Mouse (Mus musculus) erythroid progenitor cell, adult 5-6 weeks (primary cell): ENCODE results near the gene Cbx2. TPM values are rescaled to one million over a fixed set of nuclear protein-coding genes. Genes with fewer than 3 reads are reported as not detected.

Experiments used
- ATAC-seq: replicated peaks from 2 replicates; pipeline ENCODE4 v1.8.0; 2016; ENCODE audit warnings: moderate number of reproducible peaks, mild to moderate bottlenecking, moderate TSS enrichment, inconsistent platforms; ENCODE audit not compliant: poor library complexity, low FRiP score, severe bottlenecking
- total RNA-seq, 2 experiments: library from RNA; stranded (forward) in 1 of 2; stranded (reverse) in 1 of 2; fragments of 150-400 nt in 1 of 2; fragments of 186-747, 209-891 nt in 1 of 2; gene quantifications; 2 replicates each; pipeline versions ENCODE4 v1.2.3 to v1.2.4; 2015 to 2017; ENCODE audit warnings: low replicate concordance in 2 of 2

The Cbx2 gene
- total RNA-seq (2015; ENCODE audit: low replicate concordance) (not detected in 2 replicates), total RNA-seq (2017; ENCODE audit: low replicate concordance) (0.51 TPM in 1 of 2 replicates, not detected in the other)

DNA sequence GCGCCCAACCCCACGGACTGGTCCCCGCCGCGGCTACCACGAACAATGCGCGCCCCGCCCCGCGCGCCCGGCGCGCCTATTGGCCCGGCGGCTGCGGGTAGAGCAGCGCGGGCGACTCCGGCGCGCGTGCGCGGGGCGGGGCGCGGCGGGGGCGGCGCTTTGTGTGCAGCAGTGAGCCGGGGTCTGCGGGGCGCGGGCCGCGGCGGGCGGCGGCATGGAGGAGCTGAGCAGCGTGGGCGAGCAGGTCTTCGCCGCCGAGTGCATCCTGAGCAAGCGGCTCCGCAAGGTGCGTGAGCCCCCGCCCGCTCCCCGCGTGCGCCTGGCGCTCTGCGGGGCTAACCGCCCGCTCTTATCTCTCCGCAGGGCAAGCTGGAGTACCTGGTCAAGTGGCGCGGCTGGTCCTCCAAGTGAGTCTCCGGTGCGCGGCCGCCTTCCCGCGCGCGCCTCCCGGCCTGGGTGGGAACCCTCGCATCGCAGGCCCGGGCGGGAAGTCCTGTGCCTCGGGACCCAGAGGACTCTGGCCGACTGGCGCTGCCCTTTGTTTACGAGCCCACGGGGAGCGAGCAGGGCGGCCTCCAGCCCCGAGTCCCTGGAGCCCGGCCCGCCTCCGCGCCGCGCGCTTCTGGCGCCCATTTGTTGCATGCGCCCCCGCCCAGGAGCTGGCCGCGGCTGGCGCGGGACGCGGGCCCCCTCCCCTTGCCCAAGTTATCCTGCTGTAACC, at the start of gene Cbx2:
Cbx2 (plus strand) TSS at position 68 of the 721 bp plus-strand sequence.
- no peak for ATAC-seq

DNA sequence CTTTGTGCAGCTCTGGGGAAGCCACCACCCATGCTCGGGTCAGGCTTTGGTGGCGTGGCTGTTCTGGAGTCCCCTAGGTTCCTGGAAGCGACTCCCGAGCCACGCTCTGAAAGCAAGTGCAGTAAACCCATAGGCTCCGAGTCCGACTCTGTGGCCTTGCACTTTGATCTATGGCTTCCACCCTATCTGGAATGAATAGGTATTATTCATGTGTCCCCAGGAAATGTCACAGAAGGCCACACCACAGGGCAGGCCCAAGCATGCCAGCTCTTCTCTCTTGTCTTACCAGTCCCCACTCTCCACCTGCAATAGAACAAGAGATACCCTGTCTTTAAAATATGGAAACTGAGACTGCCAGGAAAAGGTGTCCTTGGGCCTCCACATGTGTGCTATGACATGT, 48.4 kb upstream of the Cbx2 start:
- ATAC-seq = no peak

DNA sequence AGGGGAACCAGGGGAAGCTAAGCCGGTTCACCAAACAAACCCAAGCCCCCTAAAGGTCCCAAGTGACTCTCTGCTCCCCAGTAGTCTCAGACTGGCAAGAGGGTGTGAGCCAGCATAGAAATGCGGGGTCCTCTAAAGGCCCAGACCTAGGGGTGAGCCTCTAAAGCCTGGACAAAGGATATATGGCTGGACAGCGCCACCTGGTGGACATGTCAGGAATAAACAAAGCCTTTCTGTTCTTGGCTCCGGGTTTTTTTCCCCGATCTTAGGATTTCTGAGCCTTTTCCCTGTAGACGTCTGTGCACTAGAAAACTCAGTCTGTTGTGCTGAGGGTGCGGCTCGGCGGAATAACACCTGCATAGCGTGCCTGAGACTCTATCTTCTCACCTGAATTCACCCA, 47.3 kb upstream of the Cbx2 start:
- no peak for ATAC-seq

DNA sequence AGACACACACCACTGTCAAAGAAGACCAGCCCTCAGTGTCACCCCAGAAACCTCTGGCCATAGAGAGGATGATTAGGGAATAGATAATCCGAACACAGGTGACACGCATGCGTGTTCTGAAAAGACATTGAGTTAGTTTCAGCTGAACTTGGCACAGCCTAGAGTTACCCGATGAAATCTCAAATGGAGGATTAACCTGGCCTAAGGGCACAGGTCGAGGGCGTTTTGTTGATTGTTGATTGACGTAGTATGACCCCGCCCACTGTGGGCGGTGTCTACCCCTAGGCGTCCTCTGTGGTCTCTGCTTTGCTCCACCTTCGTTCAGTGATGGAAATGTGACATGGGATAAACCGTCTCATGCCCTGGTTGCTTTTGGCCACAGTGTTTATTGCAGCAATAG, 46.8 kb upstream of the Cbx2 start:
- ATAC-seq = no peak

DNA sequence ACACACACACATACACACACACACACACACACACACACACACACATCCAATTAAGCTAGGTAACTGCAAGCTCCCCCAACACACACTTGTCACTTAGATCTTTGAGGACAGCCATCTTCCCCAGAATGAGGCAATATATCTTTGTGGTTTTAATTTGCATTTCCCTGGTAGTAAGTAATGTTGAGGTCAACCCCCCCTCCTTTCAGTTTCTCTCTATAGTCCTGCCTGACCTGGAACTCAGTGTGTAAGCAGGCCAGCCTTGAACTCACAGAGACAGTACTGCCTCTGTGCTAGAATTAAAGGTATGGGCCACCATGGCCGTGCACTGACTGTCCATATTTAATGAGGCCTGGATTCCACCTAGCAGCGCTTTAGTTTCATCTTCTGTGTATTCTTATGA, 42.4 kb upstream of the Cbx2 start:
- no peak for ATAC-seq

DNA sequence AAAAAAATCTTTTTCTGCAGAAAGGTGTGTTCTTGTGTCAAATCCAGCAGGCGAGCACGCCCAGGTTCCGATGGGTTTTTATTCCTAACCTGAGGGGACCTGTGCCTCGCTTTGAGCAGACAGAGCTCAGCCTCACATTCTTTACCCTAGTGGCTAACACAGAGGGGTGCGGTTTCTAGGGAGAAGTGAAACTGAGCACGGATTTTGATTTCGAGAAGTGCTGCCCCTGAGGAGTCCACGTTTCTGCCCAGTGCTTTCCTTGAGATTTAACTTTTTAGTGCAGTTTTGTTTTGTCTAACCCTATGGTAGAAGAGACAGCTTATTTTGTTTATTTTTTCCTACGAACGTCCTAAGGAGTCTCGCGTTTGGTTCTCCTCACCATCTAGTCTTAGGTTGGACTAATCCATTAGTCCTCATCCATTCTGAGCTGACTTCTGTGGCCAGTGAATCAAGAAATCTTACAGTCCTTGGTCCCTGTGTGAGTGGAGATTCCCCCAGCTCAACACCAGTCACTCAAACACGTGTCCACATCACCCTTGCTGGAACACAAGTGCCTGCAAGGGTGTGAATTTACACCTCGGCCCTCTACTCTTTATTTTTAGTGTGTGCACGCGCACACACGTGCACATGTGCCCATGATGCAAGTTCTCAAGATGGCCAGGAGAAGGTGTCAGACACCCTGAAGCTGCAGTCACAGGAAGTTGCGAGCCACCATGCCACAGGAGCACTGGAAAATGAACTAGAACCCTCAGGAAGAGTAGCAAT, 41.6 kb upstream of the Cbx2 start:
- ATAC-seq = no peak

DNA sequence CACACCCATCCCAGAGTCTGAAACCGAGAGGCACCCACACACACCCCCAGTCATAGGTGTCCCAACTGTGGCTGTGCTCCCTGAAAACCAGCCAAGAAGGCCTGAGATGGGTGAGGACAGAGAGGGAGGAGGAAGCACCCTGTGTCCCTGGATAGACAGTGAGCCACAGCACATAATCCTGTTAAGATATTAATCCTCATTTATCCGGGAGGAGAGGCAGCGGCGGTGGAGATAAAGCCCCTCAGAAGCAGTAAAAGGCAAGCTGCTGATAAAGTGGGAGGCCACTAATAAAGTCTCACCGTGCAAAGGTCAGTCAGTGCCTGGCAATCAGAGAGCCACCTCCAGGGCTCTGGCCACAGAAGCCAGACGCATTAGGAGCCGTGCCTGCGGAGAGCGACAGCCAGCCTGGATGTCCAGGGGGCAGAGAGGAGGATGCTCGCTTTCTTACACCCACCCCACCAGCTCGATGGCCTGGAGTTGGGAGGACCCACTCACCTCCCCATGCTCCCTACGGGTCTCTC, 40.1 kb upstream of the Cbx2 start:
- no peak for ATAC-seq

DNA sequence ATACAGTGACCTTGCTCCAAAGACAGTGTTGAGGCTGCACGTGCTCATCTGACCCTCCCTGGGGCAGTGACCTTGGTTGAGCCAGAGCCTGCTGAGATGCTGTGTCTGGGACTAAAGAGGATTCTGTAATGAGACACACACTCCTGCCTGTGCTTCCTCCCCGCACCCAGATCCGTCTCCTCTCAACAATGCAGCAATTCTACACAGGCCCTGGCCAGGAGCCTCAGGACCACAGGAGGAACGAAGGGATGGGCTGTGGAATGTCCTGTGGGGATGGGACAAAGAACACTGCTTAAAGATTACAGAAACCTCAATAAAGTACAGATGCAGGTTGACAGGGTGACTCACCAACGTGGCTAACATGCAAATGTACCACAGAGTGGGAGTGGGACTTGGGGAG, 37.2 kb upstream of the Cbx2 start:
- no peak for ATAC-seq

DNA sequence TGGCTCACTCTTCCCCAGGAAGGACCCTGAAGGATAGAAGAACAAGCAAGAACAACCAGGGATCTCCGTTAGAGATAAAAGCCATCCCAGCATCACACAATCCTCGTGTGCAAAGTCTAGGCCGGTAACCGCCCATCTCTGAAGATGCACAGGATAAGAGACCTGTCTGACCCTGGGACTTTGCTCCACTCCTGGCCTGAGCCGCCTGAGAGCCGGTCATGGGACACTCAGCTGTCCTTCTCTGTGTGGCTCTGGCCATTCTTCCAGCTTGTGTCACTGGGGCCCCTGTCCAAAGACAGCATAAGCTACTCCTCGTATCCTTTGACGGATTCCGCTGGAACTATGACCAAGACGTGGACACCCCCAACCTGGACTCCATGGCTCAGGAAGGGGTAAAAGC, 34.8 kb upstream of the Cbx2 start, which contains the start of gene Enpp7:
Enpp7 (plus strand) TSS at position 190 of the 400 bp plus-strand sequence.
- no peak for ATAC-seq

DNA sequence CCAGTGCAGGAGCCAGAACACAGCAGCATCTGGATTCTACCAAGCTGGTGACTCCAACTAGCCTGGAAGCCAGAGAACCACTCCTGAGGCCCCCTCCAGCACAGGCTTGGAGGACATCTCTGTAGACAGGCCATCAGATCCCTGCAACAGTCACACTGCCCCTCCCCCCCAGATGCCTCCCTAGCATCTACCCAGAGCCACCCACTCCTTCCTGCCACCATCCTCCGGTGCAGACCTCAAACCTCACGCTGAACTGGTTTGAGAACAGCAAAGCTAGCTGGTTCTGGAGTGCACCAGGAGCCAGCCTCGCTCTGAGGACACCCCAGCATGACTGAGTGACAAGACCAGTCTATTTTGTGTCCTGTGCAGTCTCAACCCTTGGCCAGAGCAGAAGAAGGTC, 30.0 kb upstream of the Cbx2 start:
- ATAC-seq = no peak

DNA sequence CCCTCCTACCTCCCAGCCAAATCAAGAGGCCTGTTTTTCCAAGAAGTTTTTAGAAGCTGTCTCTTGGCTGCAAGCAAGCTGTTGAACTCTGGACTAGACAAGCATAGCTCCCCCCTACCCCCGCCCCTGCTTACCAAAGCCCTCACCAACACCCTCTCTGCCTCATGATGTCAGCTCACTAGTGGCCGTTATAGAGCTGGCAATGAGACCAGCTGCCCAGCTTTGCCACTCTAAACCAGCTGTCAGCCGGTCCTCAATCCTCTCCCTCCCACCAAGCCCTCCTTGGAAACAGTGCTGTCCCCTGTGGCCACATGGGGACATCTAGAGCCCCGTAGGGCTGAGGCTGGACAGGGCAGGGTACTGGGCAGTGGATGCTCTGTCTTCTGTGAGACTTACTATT, 27.3 kb upstream of the Cbx2 start:
- no peak for ATAC-seq

DNA sequence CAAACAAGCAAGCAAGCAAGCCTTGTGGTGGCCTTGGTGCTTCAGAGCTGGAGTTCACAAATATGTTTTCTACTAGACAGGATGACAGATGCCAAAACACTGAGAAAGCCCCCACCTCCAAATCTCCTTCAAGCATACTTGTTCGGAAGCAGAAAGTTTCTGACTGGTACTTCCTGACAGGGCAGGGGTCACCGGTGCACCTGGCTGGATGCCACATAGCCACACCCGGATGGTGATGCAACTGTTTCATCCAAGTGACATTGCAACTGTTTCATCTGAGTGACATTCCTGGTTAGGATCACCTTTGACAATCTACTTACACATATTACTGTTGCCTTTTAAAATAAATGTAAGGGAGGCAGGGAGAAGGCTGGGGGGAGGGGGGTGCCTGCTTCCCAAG, 25.6 kb upstream of the Cbx2 start:
- ATAC-seq = no peak

DNA sequence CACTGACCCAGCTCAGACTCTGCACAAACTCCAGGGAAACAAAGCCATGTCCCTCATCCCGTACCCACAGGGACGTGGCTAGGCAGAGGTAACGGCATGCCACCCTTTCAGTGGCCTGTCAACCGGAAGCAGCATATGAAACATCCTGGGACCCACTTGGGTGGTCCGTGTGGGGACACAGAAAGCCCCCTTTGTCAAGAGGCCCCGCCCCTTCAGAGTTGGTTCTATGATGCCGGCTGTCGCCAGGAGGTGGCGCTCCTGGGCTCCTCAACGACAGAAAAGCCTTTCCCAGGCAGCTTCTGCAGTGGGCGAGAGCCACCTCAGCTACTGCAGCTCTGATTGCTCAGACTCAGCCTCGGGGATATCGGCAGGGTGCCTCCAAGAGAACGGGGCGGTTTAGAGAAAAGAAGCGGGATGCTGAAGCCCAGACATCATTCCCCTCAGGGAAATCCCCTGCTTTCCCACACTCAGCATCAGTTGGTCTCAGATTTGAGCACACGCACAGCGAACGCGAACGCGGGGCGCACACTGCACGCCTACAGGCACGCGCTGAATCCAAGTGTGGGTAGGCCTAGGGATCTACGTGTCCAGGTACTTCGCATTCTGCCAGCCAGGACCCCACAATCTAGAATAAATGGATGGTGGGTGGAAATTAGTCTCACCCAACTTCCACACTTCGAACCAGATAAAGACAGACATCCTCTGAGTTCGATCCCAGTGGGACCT, 24.1 kb upstream of the Cbx2 start:
- ATAC-seq = no peak

DNA sequence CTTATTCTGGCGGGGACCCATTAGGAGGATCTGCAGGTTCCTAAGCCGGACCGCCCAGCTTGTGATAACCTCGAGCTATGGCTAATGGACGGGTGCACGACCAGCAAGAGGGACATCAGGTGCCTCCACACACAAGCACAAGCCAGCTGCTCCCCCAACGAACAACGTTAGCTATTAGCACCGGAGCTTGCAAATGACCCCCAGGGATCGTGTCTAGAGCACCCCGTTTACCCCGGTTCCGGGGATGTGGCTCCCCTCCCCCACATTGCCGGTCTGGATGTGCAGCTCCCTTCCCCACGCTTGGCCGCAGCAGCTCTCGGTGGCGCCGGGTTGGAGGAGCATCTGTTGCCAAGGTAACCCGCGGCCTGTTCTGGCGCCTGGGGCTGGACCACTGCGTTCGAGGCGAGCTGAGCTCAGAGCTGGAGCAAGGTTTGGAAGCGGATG, 23.4 kb upstream of the Cbx2 start:
- ATAC-seq = no peak

DNA sequence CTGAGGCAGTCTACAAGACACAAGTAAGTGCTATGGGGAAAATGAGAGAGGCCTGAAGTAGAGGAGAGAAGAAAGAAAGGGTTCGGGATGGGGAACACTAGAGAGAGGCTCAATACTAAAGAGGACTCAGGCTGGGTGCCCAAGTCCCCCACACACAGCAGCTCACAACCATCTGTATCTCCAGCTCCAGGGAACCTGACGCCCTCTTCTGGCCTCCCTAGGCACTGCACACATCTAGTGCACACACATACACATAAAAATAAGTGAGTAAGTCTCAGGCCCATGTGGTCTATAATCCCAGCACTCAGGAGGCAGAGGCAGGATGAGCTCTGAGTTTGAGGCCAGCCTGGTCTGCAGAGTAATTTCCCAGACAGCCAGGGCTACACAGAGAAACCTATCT, 21.9 kb upstream of the Cbx2 start:
- ATAC-seq = no peak

DNA sequence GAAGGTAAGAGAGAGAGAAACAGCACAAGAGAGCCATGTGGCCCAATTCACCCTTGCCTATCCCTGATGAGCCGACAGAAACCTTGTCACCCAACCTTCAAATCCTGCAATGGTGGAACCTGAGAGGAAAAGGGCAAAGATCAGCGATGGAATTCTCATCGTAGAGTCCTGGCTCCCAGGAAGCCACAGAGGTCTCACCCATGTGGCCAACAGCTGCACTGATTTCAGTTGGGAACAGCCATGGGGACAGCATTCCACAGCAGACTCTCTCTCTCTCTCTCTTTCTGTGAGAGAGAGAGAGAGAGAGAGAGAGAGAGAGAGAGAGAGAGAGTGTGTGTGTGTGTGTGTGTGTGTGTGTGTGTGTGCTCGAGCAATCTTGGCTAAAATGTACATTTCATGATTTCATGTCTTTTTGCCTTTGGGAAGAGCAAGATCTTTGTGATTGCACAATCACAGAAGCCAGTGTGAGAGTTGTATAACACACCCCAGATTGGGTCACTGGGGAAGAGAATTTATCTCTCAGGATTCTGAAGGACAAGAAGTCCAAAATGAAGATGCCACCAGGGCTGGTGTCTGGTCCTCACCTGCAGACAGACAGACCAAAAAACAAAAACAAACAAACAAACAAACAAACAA, 21.2 kb upstream of the Cbx2 start:
- ATAC-seq = no peak

DNA sequence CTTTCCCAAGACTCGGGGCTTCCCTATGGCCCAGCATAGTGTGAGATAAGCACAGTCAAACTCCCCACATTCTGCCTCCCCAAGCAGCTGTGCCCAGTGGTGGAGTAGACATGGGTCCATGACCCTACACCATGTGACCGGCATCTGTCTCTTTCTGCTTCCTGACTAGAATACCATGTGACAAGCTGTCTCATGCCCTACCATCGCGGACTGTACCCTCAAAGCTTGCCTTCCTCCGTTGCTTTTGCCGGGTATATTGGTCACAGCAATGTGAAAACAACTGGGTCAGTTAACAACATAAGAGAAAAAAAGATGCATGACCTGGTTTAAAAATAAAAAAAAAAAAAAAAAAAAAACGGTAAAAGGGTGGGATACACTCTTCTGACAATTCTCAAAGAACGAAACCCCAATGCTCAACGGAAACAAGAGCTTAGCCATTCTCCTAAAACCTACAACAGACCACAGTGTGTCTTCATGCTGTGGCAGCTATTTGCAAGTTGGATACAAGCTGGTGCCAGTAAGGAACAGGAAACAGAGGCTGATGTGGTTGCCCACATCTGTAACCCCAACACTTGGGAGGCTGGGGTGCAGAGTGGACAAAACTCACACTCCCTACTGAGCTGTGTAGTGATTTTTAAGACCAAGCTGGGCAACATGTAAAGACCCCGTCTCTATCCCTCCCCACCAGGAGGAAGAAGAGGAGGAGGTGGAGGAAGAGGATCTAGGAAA, 17.1 kb upstream of the Cbx2 start:
- ATAC-seq = no peak

DNA sequence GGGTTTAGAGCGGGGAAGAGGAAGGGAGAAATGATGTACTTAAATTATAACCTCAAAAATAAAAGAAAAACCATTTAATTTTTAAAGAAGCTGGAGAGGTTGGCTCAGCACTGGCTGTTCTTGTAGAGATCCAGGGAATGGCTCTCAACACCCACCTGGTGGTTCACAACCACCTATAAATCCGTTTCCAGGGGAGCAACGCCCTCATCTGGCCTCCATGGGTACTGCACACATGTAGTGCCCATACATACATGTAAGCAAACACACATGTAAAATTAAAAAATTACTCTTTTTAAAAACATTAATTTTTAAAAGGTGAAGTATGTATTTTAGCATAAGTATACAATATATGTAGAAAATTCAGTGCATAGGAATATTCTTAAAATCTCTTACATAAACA, 16.3 kb upstream of the Cbx2 start:
- ATAC-seq = no peak
